Mouse (Mus musculus): Measurements from ENCODE around the gene Prkcq. TPM values are rescaled to one million over a fixed set of nuclear protein-coding genes. Genes with fewer than 3 reads are reported as not detected.

Prkcq gene
- polyA plus RNA-seq, 1 experiment from 2014 or later: 11.9 TPM

DNA sequence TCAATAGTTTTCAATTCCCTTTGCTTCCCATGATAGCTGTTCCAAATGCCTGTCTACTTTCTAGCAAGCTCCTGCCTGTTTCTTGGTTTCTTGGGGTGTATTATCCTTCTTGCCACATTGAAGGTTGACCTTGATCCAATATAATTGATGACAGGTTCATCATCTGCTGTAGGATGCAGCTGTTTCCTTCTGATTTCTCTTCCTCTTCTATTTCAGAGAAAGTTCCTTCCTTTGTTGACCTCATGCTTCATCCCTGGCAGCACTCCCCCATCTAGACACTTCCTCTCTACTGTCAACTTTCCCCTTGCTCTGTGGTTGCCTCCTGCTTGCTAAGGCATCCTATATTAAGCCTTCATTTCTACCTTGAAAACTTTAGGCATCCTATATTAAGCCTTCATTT is 67.6 kb downstream of the Prkcq start:
- Histone ChIP-seq H3K9me3 (ENCODE audit: control insufficient read depth, low read length) (no peaks in the 10 kb centered on the region), H3K27me3 (replicated peaks; ENCODE audit: control insufficient read depth, insufficient read depth, low read length) (no peaks in the 10 kb centered on the region), H3K27ac (ENCODE audit: low read depth, low read length) (peak overlapping the region; percentile 52; the same call in 1 of the 2 replicates), H3K36me3 (ENCODE audit: control insufficient read depth, insufficient read depth, low read length) (no peaks in the 10 kb centered on the region), H3K4me3 (ENCODE audit: low read depth, low read length) (no peak overlapping the region), H3K4me2 (no peak overlapping the region), H3K9ac (ENCODE audit: low read depth, low read length) (no peak overlapping the region), H3K4me1 (replicated peaks; ENCODE audit: control insufficient read depth, insufficient read depth, low read length) (no peaks in the 10 kb centered on the region)
- ATAC-seq (replicated peaks; ENCODE audit: low FRiP score): no peak; the same call in 1 of the 2 replicates
- DNase-seq (ENCODE audit: low spot score): no peak

DNA sequence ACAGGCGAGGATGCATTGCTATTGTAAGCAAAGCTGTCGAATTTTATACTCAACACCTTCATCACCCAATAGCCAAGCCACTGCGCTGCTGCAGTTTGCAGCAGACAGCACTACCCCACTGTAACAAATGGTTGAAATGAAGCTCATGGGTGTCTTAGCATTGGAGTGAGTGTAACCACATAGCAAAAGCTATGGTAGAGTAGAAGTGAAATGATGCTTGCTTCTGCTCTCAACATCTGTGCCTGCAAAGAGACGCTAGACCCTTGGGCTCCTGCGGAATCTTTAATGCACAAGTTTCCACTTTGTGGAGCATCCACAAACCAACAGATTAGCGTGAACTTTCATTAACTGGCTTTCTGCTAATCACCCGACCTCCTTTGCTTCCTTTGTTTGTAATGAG is 74.0 kb downstream of the Prkcq start:
- Histone ChIP-seq H3K36me3 (ENCODE audit: control insufficient read depth, insufficient read depth, low read length) (no peaks in the 10 kb centered on the region), H3K9me3 (ENCODE audit: control insufficient read depth, low read length) (no peaks in the 10 kb centered on the region), H3K4me1 (replicated peaks; ENCODE audit: control insufficient read depth, insufficient read depth, low read length) (no peaks in the 10 kb centered on the region), H3K4me3 (ENCODE audit: low read depth, low read length) (no peak overlapping the region), H3K9ac (ENCODE audit: low read depth, low read length) (no peak overlapping the region), H3K27ac (ENCODE audit: low read depth, low read length) (no peak overlapping the region), H3K27me3 (replicated peaks; ENCODE audit: control insufficient read depth, insufficient read depth, low read length) (no peaks in the 10 kb centered on the region), H3K4me2 (no peak overlapping the region)
- no peak for ATAC-seq (replicated peaks; ENCODE audit: low FRiP score)
- WGBS: 77% methylated on average over 7 of the region's 7 CpGs
- no peak for DNase-seq (ENCODE audit: low spot score)

DNA sequence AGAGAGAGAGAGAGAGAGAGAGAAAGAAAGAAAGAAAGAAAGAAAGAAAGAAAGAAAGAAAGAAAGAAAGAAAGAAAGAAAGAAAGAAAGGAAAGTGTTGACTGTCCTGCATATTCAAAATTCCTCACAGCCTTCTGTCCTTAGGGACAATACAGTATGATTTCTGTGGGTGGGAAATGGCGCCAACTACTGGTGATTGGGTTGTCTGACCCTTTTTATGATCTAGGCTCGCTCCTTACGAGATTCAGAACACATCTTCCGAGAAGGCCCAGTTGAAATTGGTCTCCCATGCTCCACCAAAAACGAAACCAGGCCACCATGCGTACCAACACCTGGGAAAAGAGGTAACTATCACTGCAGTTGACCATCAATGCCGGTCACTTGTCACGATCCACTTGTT is 82.0 kb downstream of the Prkcq start:
- H3K4me2 ChIP-seq: no peak overlapping the region
- no peak overlapping the region for H3K27ac ChIP-seq (ENCODE audit: low read depth, low read length)
- H3K9ac ChIP-seq (ENCODE audit: low read depth, low read length): no peak overlapping the region
- no peaks in the 10 kb centered on the region for H3K4me1 ChIP-seq (replicated peaks; ENCODE audit: control insufficient read depth, insufficient read depth, low read length)
- no peaks in the 10 kb centered on the region for H3K27me3 ChIP-seq (replicated peaks; ENCODE audit: control insufficient read depth, insufficient read depth, low read length)
- DNase-seq (ENCODE audit: low spot score) (no peak), ATAC-seq (replicated peaks; ENCODE audit: low FRiP score) (no peak)
- no peaks in the 10 kb centered on the region for H3K36me3 ChIP-seq (ENCODE audit: control insufficient read depth, insufficient read depth, low read length)
- no peak overlapping the region for H3K4me3 ChIP-seq (ENCODE audit: low read depth, low read length)
- 66% methylated on average over 8 of the region's 8 CpGs for WGBS
- no peaks in the 10 kb centered on the region for H3K9me3 ChIP-seq (ENCODE audit: control insufficient read depth, low read length)

DNA sequence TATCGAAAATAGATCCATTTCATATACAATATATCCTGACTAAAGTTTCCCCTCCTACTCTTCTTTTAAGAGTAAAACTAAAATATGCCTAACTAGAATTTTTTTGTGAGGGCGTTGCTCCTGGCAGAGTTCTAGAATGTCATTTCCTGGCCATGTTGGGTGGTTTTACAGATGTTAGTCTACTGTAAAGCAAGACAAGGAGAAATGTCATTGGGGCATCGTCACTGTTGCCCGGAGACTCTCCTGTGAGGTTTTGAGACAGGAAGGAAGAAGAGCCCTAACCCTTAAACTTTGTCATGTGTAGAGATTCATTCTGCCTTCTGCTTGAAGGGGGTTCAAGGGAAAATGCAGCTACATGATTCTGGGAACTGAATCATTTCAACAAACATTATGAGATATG is 82.5 kb downstream of the Prkcq start:
- no peaks in the 10 kb centered on the region for H3K9me3 ChIP-seq (ENCODE audit: control insufficient read depth, low read length)
- no peak overlapping the region for H3K9ac ChIP-seq (ENCODE audit: low read depth, low read length)
- ATAC-seq (replicated peaks; ENCODE audit: low FRiP score): no peak
- no peaks in the 10 kb centered on the region for H3K27me3 ChIP-seq (replicated peaks; ENCODE audit: control insufficient read depth, insufficient read depth, low read length)
- H3K4me2 ChIP-seq: no peak overlapping the region
- DNase-seq (ENCODE audit: low spot score): no peak
- H3K27ac ChIP-seq (ENCODE audit: low read depth, low read length): no peak overlapping the region
- no peaks in the 10 kb centered on the region for H3K4me1 ChIP-seq (replicated peaks; ENCODE audit: control insufficient read depth, insufficient read depth, low read length)
- no peaks in the 10 kb centered on the region for H3K36me3 ChIP-seq (ENCODE audit: control insufficient read depth, insufficient read depth, low read length)
- WGBS: 74% methylated on average over 4 of the region's 4 CpGs
- no peak overlapping the region for H3K4me3 ChIP-seq (ENCODE audit: low read depth, low read length)

DNA sequence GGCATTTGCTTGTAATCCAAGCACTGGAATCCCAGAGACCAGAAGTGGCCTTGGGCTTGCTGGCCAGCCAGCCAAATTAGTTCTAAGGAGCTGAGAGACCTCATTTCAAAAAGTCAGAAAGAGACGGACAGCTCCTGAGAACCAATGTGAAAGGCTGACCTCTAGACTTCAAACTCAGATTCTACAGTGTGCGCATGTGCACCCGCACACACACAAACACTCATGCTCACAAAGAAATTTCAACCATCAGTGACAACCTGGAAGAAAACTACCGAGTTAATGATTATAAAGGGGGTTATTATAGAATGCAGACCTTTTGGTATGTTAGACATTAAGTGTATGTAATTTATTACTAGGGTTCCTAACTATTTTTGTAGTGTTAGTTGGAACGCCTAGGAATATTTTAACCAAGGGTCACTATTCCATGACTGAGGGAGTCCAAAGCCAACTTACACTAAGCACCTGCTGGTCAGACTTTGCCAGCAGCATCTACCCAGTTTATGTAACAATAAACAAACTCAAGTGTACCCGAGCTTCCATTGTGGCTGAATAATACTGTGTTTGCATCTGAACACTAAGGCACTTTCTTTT is 85.4 kb downstream of the Prkcq start:
- 81% methylated on average over 6 of the region's 6 CpGs for WGBS
- Histone ChIP-seq H3K4me3 (ENCODE audit: low read depth, low read length) (no peak overlapping the region), H3K9ac (ENCODE audit: low read depth, low read length) (no peak overlapping the region), H3K9me3 (ENCODE audit: control insufficient read depth, low read length) (no peaks in the 10 kb centered on the region), H3K27ac (ENCODE audit: low read depth, low read length) (no peak overlapping the region), H3K27me3 (replicated peaks; ENCODE audit: control insufficient read depth, insufficient read depth, low read length) (no peaks in the 10 kb centered on the region), H3K4me1 (replicated peaks; ENCODE audit: control insufficient read depth, insufficient read depth, low read length) (no peaks in the 10 kb centered on the region), H3K36me3 (ENCODE audit: control insufficient read depth, insufficient read depth, low read length) (no peaks in the 10 kb centered on the region), H3K4me2 (no peak overlapping the region)
- ATAC-seq (replicated peaks; ENCODE audit: low FRiP score) (no peak), DNase-seq (ENCODE audit: low spot score) (no peak)

DNA sequence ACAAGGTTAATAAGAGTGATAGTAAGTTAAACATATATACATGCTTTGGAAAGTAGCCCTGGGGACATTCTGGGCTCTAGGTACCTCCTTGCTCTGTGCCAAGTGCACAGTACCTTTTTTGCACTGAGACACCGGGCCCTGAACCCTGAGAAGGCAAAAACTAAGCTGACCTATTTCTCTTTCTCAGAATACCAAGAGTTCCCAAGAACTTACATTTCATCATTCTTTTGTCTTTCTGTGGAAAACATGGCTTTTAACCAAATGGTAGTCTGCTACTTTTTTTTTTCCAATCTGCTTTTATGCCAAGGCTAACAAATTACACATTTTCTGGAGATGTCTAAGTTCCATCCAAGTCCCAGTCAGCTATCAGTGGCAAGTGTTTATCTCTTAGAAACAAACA is 86.3 kb downstream of the Prkcq start:
- DNase-seq (ENCODE audit: low spot score) (no peak), ATAC-seq (replicated peaks; ENCODE audit: low FRiP score) (no peak)
- Histone ChIP-seq H3K4me3 (ENCODE audit: low read depth, low read length) (no peak overlapping the region), H3K27me3 (replicated peaks; ENCODE audit: control insufficient read depth, insufficient read depth, low read length) (no peaks in the 10 kb centered on the region), H3K27ac (ENCODE audit: low read depth, low read length) (no peak overlapping the region), H3K36me3 (ENCODE audit: control insufficient read depth, insufficient read depth, low read length) (no peaks in the 10 kb centered on the region), H3K9me3 (ENCODE audit: control insufficient read depth, low read length) (no peaks in the 10 kb centered on the region), H3K4me2 (no peak overlapping the region), H3K4me1 (replicated peaks; ENCODE audit: control insufficient read depth, insufficient read depth, low read length) (no peaks in the 10 kb centered on the region), H3K9ac (ENCODE audit: low read depth, low read length) (no peak overlapping the region)
- 87% methylated on average over 1 of the region's 1 CpGs for WGBS

DNA sequence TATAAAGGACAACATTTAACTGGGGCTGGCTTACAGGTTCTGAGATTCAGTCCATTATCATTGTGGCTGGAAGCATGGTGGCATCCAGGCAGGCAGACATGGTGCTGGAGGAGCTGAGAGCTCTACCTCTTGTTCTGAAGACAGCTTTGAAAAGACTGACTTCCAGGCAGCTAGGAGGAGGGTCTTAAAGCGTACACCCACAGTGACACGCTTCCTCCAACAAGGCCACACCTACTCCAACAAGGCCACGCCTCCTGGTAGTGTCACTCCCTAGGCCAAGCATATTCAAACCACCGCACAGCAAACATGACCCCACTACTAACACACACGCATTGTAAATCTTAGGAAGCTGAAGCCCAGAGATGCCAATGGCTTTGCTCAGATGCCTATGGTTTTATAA is 87.5 kb downstream of the Prkcq start:
- no peak for ATAC-seq (replicated peaks; ENCODE audit: low FRiP score)
- no peaks in the 10 kb centered on the region for H3K9me3 ChIP-seq (ENCODE audit: control insufficient read depth, low read length)
- 83% methylated on average over 5 of the region's 5 CpGs for WGBS
- no peak overlapping the region for H3K9ac ChIP-seq (ENCODE audit: low read depth, low read length)
- H3K4me2 ChIP-seq: no peak overlapping the region
- H3K36me3 ChIP-seq (ENCODE audit: control insufficient read depth, insufficient read depth, low read length): no peaks in the 10 kb centered on the region
- no peak overlapping the region for H3K27ac ChIP-seq (ENCODE audit: low read depth, low read length)
- no peak overlapping the region for H3K4me3 ChIP-seq (ENCODE audit: low read depth, low read length)
- no peak for DNase-seq (ENCODE audit: low spot score)
- H3K27me3 ChIP-seq (replicated peaks; ENCODE audit: control insufficient read depth, insufficient read depth, low read length): no peaks in the 10 kb centered on the region
- no peaks in the 10 kb centered on the region for H3K4me1 ChIP-seq (replicated peaks; ENCODE audit: control insufficient read depth, insufficient read depth, low read length)

DNA sequence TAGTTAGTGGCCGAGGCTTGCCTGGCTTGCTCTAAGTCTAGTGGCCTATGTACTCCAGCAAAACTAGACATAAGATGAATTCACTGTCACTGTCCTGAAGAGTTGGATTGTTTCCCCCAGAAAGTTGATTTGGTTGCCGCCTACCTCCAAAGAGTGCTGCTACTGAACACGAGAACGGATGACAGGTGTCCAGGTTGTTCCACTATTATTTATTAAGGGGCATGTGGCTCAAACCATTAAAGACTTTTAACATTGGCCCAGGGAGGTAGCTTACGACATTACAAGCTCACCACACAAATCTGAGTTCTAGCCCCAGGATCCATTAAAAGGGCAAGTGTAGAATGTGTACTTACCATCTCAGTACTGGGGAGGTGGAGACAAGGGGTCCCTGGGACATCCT is 92.9 kb downstream of the Prkcq start:
- Histone ChIP-seq H3K4me2 (no peak overlapping the region), H3K9ac (ENCODE audit: low read depth, low read length) (no peak overlapping the region), H3K9me3 (ENCODE audit: control insufficient read depth, low read length) (no peaks in the 10 kb centered on the region), H3K4me3 (ENCODE audit: low read depth, low read length) (no peak overlapping the region), H3K4me1 (replicated peaks; ENCODE audit: control insufficient read depth, insufficient read depth, low read length) (no peaks in the 10 kb centered on the region), H3K27me3 (replicated peaks; ENCODE audit: control insufficient read depth, insufficient read depth, low read length) (no peaks in the 10 kb centered on the region), H3K36me3 (ENCODE audit: control insufficient read depth, insufficient read depth, low read length) (no peaks in the 10 kb centered on the region), H3K27ac (ENCODE audit: low read depth, low read length) (no peak overlapping the region)
- ATAC-seq (replicated peaks; ENCODE audit: low FRiP score) (no peak), DNase-seq (ENCODE audit: low spot score) (no peak)
- 88% methylated on average over 5 of the region's 5 CpGs for WGBS

DNA sequence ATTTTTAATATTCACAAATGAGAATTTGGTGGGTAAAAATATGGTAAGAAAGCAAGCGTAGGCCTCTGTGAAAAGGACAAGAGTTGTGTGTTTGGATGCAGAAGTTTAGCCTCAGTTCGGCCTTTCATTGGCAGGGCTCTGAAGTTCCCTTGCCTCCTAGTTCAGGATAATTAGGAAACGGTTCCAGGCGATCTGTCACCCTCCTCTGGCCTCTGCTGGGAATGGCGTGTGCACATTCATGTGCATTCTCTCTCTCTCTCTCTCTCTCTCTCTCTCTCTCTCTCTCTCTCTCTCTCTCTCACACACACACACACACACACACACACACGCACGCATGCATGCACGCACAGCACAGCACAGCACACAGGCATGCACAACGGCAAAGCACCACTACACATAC is 93.5 kb downstream of the Prkcq start:
- WGBS: 79% methylated on average over 9 of the region's 9 CpGs
- no peak overlapping the region for H3K27ac ChIP-seq (ENCODE audit: low read depth, low read length)
- DNase-seq (ENCODE audit: low spot score) (no peak), ATAC-seq (replicated peaks; ENCODE audit: low FRiP score) (no peak)
- no peaks in the 10 kb centered on the region for H3K27me3 ChIP-seq (replicated peaks; ENCODE audit: control insufficient read depth, insufficient read depth, low read length)
- no peaks in the 10 kb centered on the region for H3K4me1 ChIP-seq (replicated peaks; ENCODE audit: control insufficient read depth, insufficient read depth, low read length)
- H3K9ac ChIP-seq (ENCODE audit: low read depth, low read length): no peak overlapping the region
- H3K36me3 ChIP-seq (ENCODE audit: control insufficient read depth, insufficient read depth, low read length): no peaks in the 10 kb centered on the region
- no peak overlapping the region for H3K4me2 ChIP-seq
- no peaks in the 10 kb centered on the region for H3K9me3 ChIP-seq (ENCODE audit: control insufficient read depth, low read length)
- H3K4me3 ChIP-seq (ENCODE audit: low read depth, low read length): no peak overlapping the region

Data from liver, embryonic 11.5 days (tissue).